Mouse (Mus musculus) lung, postnatal 14 days (tissue): ENCODE data around the gene Icmt.

ENCODE experiments used
- DNase-seq: peaks from one replicate; pipeline ENCODE4 v3.0.0; 2021

The Icmt gene

GRCm38 (mm10) chr4:152296874-152297861, at the start of gene Icmt:
Icmt (plus strand) TSS chr4:152297227.
- peak; percentile 100 for DNase-seq

GRCm38 (mm10) chr4:152250615-152251014, 46.4 kb upstream of the Icmt start:
- no peak for DNase-seq

- no peak for DNase-seq
Observed at GRCm38 (mm10) chr4:152253183-152253759, 43.8 kb upstream of the Icmt start.

- DNase-seq, result peak; percentile 75
Observed at GRCm38 (mm10) chr4:152257070-152257469, 40.0 kb upstream of the Icmt start.

GRCm38 (mm10) chr4:152260451-152260850, 36.6 kb upstream of the Icmt start:
- no peak for DNase-seq

- DNase-seq, result no peak
Observed at GRCm38 (mm10) chr4:152262187-152262586, 34.8 kb upstream of the Icmt start.

- DNase-seq, result no peak
Observed at GRCm38 (mm10) chr4:152263089-152263488, 33.9 kb upstream of the Icmt start.

GRCm38 (mm10) chr4:152263512-152264176, 33.4 kb upstream of the Icmt start:
- DNase-seq, result no peak

GRCm38 (mm10) chr4:152264177-152264530, 32.9 kb upstream of the Icmt start:
- DNase-seq, result no peak

- DNase-seq, result no peak
Observed at GRCm38 (mm10) chr4:152264867-152265568, 32.0 kb upstream of the Icmt start.

- DNase-seq, result no peak
Observed at GRCm38 (mm10) chr4:152265791-152266190, 31.2 kb upstream of the Icmt start.

GRCm38 (mm10) chr4:152266236-152266895, 30.7 kb upstream of the Icmt start:
- DNase-seq, result no peak

- DNase-seq, result peak; percentile 49
Observed at GRCm38 (mm10) chr4:152267748-152268369, 29.2 kb upstream of the Icmt start.

- DNase-seq, result no peak
Observed at GRCm38 (mm10) chr4:152269967-152270366, 27.1 kb upstream of the Icmt start.

GRCm38 (mm10) chr4:152270599-152270998, 26.4 kb upstream of the Icmt start:
- DNase-seq, result no peak

GRCm38 (mm10) chr4:152271334-152271733, 25.7 kb upstream of the Icmt start:
- DNase-seq, result no peak

GRCm38 (mm10) chr4:152272006-152272405, 25.0 kb upstream of the Icmt start:
- no peak for DNase-seq

GRCm38 (mm10) chr4:152272449-152273049, 24.5 kb upstream of the Icmt start:
- peak; percentile 51 for DNase-seq

- no peak for DNase-seq
Observed at GRCm38 (mm10) chr4:152273191-152273590, 23.8 kb upstream of the Icmt start.

- DNase-seq, result peak; percentile 58
Observed at GRCm38 (mm10) chr4:152273621-152274236, 23.3 kb upstream of the Icmt start, which contains the start of gene Gpr153. Gpr153 (plus strand) TSS chr4:152274232.

- DNase-seq, result peak; percentile 52
Observed at GRCm38 (mm10) chr4:152274681-152275131, 22.3 kb upstream of the Icmt start.
